Mouse (Mus musculus): Measurements from ENCODE around the gene Paqr8. TPM values are rescaled to one million over a fixed set of nuclear protein-coding genes. Genes with fewer than 3 reads are reported as not detected.
A peak's percentile ranks its signal among the peaks of the same experiment; 100 is the strongest.

Paqr8 gene
- polyA plus RNA-seq, 1 experiment from 2014 or later, result 0.68 TPM

DNA sequence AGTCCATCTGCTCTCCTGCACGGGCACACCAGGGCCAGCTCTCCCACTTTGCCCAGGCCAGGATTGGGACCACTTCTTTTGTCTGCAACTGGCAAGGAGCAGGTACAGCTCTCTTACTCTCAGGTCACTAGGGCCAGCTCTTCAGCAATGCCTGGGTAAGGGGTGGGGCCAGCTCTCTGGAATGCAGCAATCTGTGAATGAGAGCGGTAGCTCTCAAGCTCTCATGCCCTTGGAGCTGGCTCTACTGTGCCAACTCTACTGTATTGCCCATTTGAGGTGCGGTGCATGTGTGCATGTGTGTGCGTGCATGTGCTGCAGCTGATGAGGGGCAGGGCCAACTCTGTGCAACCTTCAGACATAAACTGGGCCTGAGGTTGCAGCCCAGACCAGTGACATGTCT lies 11.0 kb upstream of the Paqr8 start:
- no peak overlapping the region for H3K27ac ChIP-seq
- no peak for ATAC-seq
- no peaks in the 10 kb centered on the region for H3K27me3 ChIP-seq (replicated peaks)
- H3K9me3 ChIP-seq (replicated peaks), result no peaks in the 10 kb centered on the region
- WGBS (ENCODE audit: insufficient replicate concordance), result 78% methylated on average over 4 of the region's 4 CpGs
- H3K36me3 ChIP-seq, result no peaks in the 10 kb centered on the region
- no peaks in the 10 kb centered on the region for H3K4me1 ChIP-seq
- H3K4me3 ChIP-seq, result no peak overlapping the region
- no peak overlapping the region for H3K4me2 ChIP-seq
- H3K9ac ChIP-seq, result no peak overlapping the region

DNA sequence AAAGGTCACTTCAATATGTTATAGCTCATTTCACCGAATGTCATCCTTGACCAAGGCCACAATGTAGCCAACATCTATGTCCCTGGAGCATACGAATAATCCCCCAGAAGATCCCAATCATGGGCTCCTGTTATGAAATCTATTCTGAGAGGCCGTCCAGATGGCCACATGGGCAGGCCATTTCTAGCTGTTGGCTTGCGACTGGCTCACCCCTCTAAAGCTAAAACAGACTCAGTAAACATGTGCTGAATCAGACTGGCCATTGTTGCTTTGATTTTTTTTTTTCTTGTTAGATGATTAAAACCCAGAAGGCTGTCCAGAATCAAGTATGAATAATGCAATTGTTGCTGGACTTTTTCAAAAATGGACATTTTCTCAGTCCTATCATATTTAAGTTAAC lies 7.3 kb upstream of the Paqr8 start:
- no peak overlapping the region for H3K4me2 ChIP-seq
- no peak for ATAC-seq
- H3K9ac ChIP-seq, result no peak overlapping the region
- no peak overlapping the region for H3K4me3 ChIP-seq
- no peaks in the 10 kb centered on the region for H3K27me3 ChIP-seq (replicated peaks)
- H3K27ac ChIP-seq, result no peak overlapping the region
- no peaks in the 10 kb centered on the region for H3K4me1 ChIP-seq
- WGBS (ENCODE audit: insufficient replicate concordance), result 67% methylated on average over 4 of the region's 4 CpGs
- H3K36me3 ChIP-seq, result no peaks in the 10 kb centered on the region
- no peaks in the 10 kb centered on the region for H3K9me3 ChIP-seq (replicated peaks)

DNA sequence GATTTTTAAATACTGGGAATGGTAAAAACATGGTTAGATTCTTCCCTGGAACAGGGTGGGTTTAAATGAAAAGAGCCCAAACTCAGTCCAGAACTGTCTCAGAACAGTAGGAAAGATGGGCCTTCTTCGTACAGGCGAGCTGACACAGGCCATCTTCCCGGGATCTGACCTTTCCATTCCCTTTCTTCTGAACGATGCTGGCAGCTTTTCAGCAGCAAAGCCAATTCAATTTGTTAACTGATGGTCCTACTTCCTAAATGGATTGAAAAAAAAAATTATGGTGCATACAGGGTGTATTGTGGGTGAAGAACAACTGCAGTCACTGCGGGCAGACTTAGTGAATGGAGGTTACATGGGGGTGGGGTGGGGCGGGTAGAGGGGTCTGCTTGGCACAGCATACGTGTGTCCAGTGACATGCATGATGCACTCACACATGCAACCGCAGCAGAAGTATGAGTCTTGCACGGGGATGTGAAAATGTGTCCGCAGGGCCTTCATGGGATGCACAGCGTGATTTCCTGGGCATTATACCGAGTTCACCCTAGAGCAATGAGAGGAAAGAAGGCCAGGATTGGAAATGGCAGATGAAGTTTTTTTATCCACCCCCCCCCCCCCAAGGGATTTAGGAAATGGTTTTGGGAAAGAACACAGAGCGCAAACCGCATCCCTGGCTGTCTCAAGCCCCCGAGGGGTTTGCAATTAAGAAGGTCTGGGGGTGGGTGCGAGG lies 566 bp upstream of the Paqr8 start:
- Histone ChIP-seq H3K4me1 (peaks cover 16% of the 10 kb centered on the region; the same call in 1 of the 2 replicates), H3K4me3 (peak overlapping the region; percentile 62), H3K9me3 (replicated peaks) (no peaks in the 10 kb centered on the region), H3K27ac (no peak overlapping the region), H3K36me3 (no peaks in the 10 kb centered on the region), H3K9ac (0 out of 2 replicates have a peak overlapping the region, but pooled peaks have one; percentile 22), H3K4me2 (peak overlapping the region; percentile 87), H3K27me3 (replicated peaks) (peaks cover 24% of the 10 kb centered on the region)
- ATAC-seq, result no peak
- WGBS (ENCODE audit: insufficient replicate concordance), result 29% methylated on average over 16 of the region's 16 CpGs

DNA sequence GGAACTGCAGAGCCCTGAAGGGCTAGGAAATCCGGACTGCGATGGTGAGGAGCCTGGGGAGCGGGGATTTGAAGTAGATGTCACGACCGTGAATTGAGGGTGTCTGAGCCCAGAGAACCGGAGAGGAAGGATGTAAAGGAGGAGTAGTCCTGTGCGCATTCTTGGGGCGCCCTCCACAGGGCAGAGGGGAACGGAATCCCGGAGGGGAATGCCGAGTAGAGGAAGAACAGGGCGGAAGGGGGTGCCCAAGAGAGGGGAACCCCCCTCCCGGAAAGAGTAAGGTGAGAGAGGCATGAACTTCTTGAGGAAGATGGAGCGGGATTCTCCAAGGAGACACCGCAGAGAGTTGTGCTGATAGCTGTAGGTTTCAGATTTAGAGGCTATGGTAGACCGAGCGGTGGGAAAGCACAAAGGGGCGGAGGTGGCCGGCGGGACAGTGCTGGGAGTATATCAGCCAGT lies 564 bp downstream of the Paqr8 start:
- Histone ChIP-seq H3K4me1 (peaks cover 16% of the 10 kb centered on the region; the same call in 1 of the 2 replicates), H3K36me3 (no peaks in the 10 kb centered on the region), H3K4me2 (peak overlapping the region; percentile 87), H3K9me3 (replicated peaks) (no peaks in the 10 kb centered on the region), H3K27me3 (replicated peaks) (peaks cover 24% of the 10 kb centered on the region), H3K4me3 (peak overlapping the region; percentile 62), H3K9ac (peak overlapping the region; percentile 63), H3K27ac (no peak overlapping the region)
- peak; percentile 55 for ATAC-seq
- WGBS (ENCODE audit: insufficient replicate concordance), result under 1% methylated on average over 20 of the region's 20 CpGs

- H3K27me3 ChIP-seq (replicated peaks), result peaks cover 24% of the 10 kb centered on the region
- no peak for ATAC-seq
- H3K9ac ChIP-seq, result no peak overlapping the region
- no peaks in the 10 kb centered on the region for H3K9me3 ChIP-seq (replicated peaks)
- H3K4me2 ChIP-seq, result no peak overlapping the region
- no peaks in the 10 kb centered on the region for H3K36me3 ChIP-seq
- H3K4me3 ChIP-seq, result no peak overlapping the region
- H3K4me1 ChIP-seq, result peaks cover 16% of the 10 kb centered on the region; the same call in 1 of the 2 replicates
- 80% methylated on average over 5 of the region's 5 CpGs for WGBS (ENCODE audit: insufficient replicate concordance)
- no peak overlapping the region for H3K27ac ChIP-seq
These were observed 2.7 kb downstream of the Paqr8 start for GRCm38 (mm10) chr1:20893059-20893458.

DNA sequence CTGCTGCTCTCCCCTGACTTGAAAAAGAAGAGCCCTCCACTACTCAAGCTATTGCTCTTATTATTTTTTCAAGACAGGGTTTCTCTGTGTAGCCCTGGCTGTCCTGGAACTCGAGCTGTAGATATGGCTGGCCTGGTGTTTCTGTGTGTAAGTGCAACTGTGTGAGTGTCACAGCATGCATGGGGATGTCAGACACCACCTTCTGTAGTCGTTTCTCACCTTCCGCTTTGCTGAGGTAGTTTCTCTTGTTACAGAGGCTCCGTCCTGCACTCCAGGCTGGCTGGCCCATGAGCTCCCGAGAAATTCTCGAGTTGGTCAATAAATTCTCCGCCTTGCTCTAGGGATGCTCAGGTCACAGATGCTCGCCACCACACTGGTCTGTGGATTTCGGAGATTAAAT lies 8.0 kb downstream of the Paqr8 start:
- no peak overlapping the region for H3K9ac ChIP-seq
- no peak overlapping the region for H3K27ac ChIP-seq
- no peaks in the 10 kb centered on the region for H3K27me3 ChIP-seq (replicated peaks)
- H3K36me3 ChIP-seq, result no peaks in the 10 kb centered on the region
- no peak overlapping the region for H3K4me2 ChIP-seq
- WGBS (ENCODE audit: insufficient replicate concordance), result 64% methylated on average over 9 of the region's 9 CpGs
- no peak for ATAC-seq
- H3K4me3 ChIP-seq, result no peak overlapping the region
- no peaks in the 10 kb centered on the region for H3K4me1 ChIP-seq
- no peaks in the 10 kb centered on the region for H3K9me3 ChIP-seq (replicated peaks)

DNA sequence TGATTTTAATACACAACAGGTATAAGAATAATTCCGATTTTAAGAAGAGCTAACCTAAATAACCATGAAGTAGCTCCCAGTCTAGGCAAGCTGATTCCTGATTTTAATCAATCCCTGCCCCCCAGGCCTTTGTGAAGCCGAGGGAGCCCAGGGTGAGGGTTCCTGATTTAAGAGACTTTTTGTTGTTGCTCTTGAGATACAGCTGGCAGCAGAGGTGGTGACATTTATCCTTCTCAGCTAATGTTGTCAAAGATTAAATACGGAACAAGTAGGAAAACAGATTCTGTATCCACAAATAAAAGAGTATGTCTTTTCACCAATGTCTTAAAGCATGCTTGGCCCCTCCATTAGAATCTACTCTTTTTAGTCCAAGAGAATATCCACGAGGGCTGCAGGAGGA lies 9.9 kb downstream of the Paqr8 start:
- Histone ChIP-seq H3K4me2 (no peak overlapping the region), H3K36me3 (no peaks in the 10 kb centered on the region), H3K4me1 (no peaks in the 10 kb centered on the region), H3K9ac (no peak overlapping the region), H3K27me3 (replicated peaks) (no peaks in the 10 kb centered on the region), H3K4me3 (no peak overlapping the region), H3K9me3 (replicated peaks) (no peaks in the 10 kb centered on the region), H3K27ac (no peak overlapping the region)
- no peak for ATAC-seq
- WGBS (ENCODE audit: insufficient replicate concordance), result 51% methylated on average over 4 of the region's 4 CpGs

DNA sequence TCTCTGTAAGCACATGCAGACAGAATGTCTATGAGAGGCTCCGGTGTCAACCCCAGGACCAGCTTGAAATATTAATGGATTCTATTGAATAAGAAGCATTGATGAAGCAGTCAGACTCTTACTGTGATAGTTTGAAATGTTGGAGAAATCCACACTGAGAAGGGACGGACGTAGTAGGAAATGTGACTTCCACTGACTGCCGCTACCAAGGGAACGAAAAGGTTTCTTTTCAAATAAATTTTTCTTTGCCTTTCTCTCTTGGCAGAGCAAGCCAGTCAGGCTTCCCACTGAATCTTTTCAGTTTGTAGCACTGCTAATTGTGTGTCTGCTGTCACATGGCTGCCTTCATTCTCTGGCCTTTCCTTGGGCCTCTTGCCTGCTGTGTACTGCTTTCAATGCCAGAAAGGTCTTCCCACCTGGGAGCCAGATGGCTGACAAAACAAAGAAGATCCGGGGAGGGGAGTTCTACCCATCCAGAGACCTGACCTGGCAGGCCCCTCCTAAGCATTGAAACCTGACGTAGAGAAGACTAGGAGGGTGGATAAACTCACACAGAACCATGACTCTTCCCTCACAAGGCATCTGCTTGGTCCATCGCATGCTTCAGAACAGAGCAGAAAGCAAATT lies 15.2 kb downstream of the Paqr8 start:
- Histone ChIP-seq H3K9me3 (replicated peaks) (no peaks in the 10 kb centered on the region), H3K4me3 (no peak overlapping the region), H3K27ac (no peak overlapping the region), H3K9ac (no peak overlapping the region), H3K4me1 (no peaks in the 10 kb centered on the region), H3K4me2 (no peak overlapping the region), H3K36me3 (no peaks in the 10 kb centered on the region), H3K27me3 (replicated peaks) (no peaks in the 10 kb centered on the region)
- ATAC-seq, result no peak
- 73% methylated on average over 8 of the region's 8 CpGs for WGBS (ENCODE audit: insufficient replicate concordance)

DNA sequence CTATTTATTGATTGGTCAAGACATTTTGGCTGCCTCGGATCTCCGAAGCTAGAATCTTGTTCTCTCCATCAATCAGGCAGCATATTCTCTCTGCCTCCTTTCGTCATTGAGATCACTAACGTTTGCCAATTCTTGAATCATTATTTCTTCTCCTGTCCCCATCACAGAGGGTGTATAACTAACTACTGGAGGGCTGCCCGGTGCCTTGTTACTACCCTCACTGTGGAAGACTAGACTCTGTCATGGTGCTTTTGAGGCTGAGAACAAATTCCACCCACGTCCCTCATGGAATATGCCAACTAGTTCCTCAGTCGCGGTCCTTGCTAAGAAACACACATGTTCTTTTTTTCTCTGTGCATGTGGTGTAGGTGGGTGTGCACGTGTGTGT lies 15.7 kb downstream of the Paqr8 start:
- WGBS (ENCODE audit: insufficient replicate concordance), result 78% methylated on average over 9 of the region's 9 CpGs
- Histone ChIP-seq H3K27ac (no peak overlapping the region), H3K27me3 (replicated peaks) (no peaks in the 10 kb centered on the region), H3K4me1 (no peaks in the 10 kb centered on the region), H3K9ac (no peak overlapping the region), H3K4me2 (no peak overlapping the region), H3K36me3 (no peaks in the 10 kb centered on the region), H3K9me3 (replicated peaks) (no peaks in the 10 kb centered on the region), H3K4me3 (no peak overlapping the region)
- no peak for ATAC-seq

DNA sequence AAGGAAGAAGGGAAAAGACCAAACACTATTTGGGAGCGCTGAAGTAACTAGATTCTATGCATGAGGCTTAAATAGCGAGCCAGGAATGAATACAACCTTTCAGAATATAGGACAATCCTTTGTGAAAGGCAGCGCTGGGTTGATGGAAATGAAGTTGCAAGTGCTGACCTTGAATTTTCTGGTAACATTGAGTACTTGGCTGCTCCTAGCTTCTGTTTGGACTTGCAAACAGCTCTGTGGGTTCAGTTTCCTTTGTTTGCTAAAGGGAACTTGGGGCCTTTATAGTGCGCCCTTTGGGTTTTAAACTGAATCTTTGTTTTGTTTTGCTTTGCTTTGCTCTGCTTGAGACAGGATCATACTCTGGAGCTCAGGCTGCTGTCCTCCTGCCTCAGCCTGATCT lies 18.1 kb downstream of the Paqr8 start:
- Histone ChIP-seq H3K27me3 (replicated peaks) (no peaks in the 10 kb centered on the region), H3K9ac (no peak overlapping the region), H3K27ac (no peak overlapping the region), H3K4me1 (peaks cover 8% of the 10 kb centered on the region; the same call in 1 of the 2 replicates), H3K36me3 (no peaks in the 10 kb centered on the region), H3K9me3 (replicated peaks) (no peaks in the 10 kb centered on the region), H3K4me2 (no peak overlapping the region), H3K4me3 (no peak overlapping the region)
- no peak for ATAC-seq
- WGBS (ENCODE audit: insufficient replicate concordance), result 53% methylated on average over 4 of the region's 4 CpGs

- H3K27me3 ChIP-seq (replicated peaks), result no peaks in the 10 kb centered on the region
- H3K4me1 ChIP-seq, result peaks cover 8% of the 10 kb centered on the region; the same call in 1 of the 2 replicates
- no peak overlapping the region for H3K4me3 ChIP-seq
- 23% methylated on average over 2 of the region's 2 CpGs for WGBS (ENCODE audit: insufficient replicate concordance)
- H3K27ac ChIP-seq, result no peak overlapping the region
- H3K36me3 ChIP-seq, result no peaks in the 10 kb centered on the region
- no peak overlapping the region for H3K9ac ChIP-seq
- H3K9me3 ChIP-seq (replicated peaks), result no peaks in the 10 kb centered on the region
- ATAC-seq, result no peak
- no peak overlapping the region for H3K4me2 ChIP-seq
These were observed 21.7 kb downstream of the Paqr8 start for GRCm38 (mm10) chr1:20912115-20912514.

GRCm38 (mm10) chr1:20912527-20913171 lies 22.2 kb downstream of the Paqr8 start:
- 33% methylated on average over 13 of the region's 13 CpGs for WGBS (ENCODE audit: insufficient replicate concordance)
- no peak overlapping the region for H3K4me3 ChIP-seq
- no peaks in the 10 kb centered on the region for H3K27me3 ChIP-seq (replicated peaks)
- H3K4me1 ChIP-seq, result peaks cover 8% of the 10 kb centered on the region; the same call in 1 of the 2 replicates
- no peak overlapping the region for H3K9ac ChIP-seq
- H3K4me2 ChIP-seq, result no peak overlapping the region
- no peak overlapping the region for H3K27ac ChIP-seq
- no peak for ATAC-seq
- H3K9me3 ChIP-seq (replicated peaks), result no peaks in the 10 kb centered on the region
- no peaks in the 10 kb centered on the region for H3K36me3 ChIP-seq
